8 mouse cellular contexts compared by ENCODE assay signal in the genomic region with DNA sequence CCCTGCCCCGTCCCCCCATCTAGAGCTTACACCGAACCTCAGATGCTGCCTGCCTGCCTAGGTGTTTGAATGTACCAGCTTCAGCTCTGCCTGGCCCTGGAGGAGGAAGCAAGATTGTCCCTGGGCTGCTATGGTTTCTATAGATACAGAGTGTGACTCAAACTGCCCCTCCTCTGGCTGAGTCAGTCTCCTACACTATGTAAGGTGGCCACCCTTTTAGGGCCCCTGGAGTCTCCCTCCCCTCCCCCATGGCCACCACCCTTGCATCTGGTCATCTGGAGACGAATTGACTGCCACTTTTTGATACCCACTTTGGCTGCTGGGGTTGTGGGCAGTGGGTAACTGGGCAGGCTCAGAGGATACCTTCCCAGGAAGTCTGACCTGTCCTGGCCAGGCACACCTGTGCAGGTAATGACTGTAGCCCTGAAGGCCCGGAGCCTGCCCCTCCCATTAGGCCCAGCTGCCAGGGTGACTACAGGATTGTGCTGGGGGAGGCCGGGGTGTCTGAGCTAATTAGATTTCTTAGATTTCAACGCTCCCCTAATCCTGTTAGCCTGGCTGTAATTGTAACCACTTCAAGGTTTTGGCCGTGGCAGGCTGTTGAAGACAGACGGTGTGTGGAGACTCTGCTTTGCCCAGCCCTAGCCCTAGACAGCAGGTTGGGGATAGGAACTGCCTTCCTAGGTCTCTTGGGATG. TPM values are rescaled to one million over a fixed set of nuclear protein-coding genes. Genes with fewer than 3 reads are reported as not detected.
DNase-seq lines count a peak whose midpoint lies in the region; ATAC-seq and TF ChIP-seq lines count a peak whose summit lies in the region.

No protein-coding gene starts in this region.

- peaks cover 86% of the 10 kb centered on the region for H3K4me1 ChIP-seq in hindbrain, embryonic 12.5 days
- peaks cover 85% of the 10 kb centered on the region for H3K4me1 ChIP-seq in megakaryocyte, embryonic 14.5 days

- ATAC-seq in hindbrain, embryonic 12.5 days (ENCODE audit: low FRiP score): no peak

- no peaks in the 10 kb centered on the region for H3K27me3 ChIP-seq in hindbrain, embryonic 12.5 days
- no peaks in the 10 kb centered on the region for H3K27me3 ChIP-seq in megakaryocyte, embryonic 14.5 days (replicated peaks)

- H3K9me3 ChIP-seq in hindbrain, embryonic 12.5 days (replicated peaks): no peaks in the 10 kb centered on the region
- H3K9me3 ChIP-seq in megakaryocyte, embryonic 14.5 days: no peaks in the 10 kb centered on the region

- peak; percentile 28 for DNase-seq in cerebellum, adult 11 months
- no peak for DNase-seq in cerebellum, postnatal 4 days (ENCODE audit: low spot score in 2 of 2)
- DNase-seq in 3T3-L1 (ENCODE audit: low read depth, low spot score): peak; percentile 45
- no peak for DNase-seq in left cerebral cortex, adult 2 months (ENCODE audit: extremely low spot score in 1 of 2, low spot score in 2 of 2)
- no peak for DNase-seq in left cerebral cortex, adult 18-20 months (ENCODE audit: low spot score in 2 of 2)
- DNase-seq in yolk sac, embryonic 10.5 days (ENCODE audit: low spot score): no peak

- H3K4me3 ChIP-seq in hindbrain, embryonic 12.5 days: no peak overlapping the region
- peak overlapping the region; percentile 78 for H3K4me3 ChIP-seq in megakaryocyte, embryonic 14.5 days (replicated peaks)
- H3K4me3 ChIP-seq in left cerebral cortex, adult 2 months: no peak overlapping the region

- intact Hi-C loops in left cerebral cortex, adult 2 months (cut with DNase I): loop anchor here (5.0 kb wide), 1 partner anchor 53 kb away; no protein-coding TSS in a partner anchor

- no peak for TF ChIP-seq CTCF in left cerebral cortex, adult 2 months (IDR thresholded peaks at IDR 0.05)

- peak overlapping the region; percentile 35; the same call in 1 of the 2 replicates for H3K27ac ChIP-seq in hindbrain, embryonic 12.5 days
- H3K27ac ChIP-seq in left cerebral cortex, adult 2 months: no peak overlapping the region

- 55% methylated on average over 8 of the region's 8 CpGs for WGBS in hindbrain, embryonic 12.5 days

- no peaks in the 10 kb centered on the region for H3K36me3 ChIP-seq in hindbrain, embryonic 12.5 days
- peaks cover 9% of the 10 kb centered on the region for H3K36me3 ChIP-seq in megakaryocyte, embryonic 14.5 days (replicated peaks; ENCODE audit: low read length)

- peak overlapping the region; percentile 17 for H3K4me2 ChIP-seq in hindbrain, embryonic 12.5 days (replicated peaks)

- H3K9ac ChIP-seq in hindbrain, embryonic 12.5 days: peak overlapping the region; percentile 39

RNA-seq across cellular contexts. Expression of a gene that starts 5.8 kb away (rescaled TPM):
- polyA plus RNA-seq in hindbrain, embryonic 12.5 days (2016; fragmentation: Nextera tagmentation; extraction: Ambion mirVana): 66.5 and 69.4 TPM in 2 replicates
- 18.1 and 54.1 TPM in 2 replicates for polyA plus RNA-seq in megakaryocyte, embryonic 14.5 days (2012; ENCODE audit: insufficient read depth, low replicate concordance)
- 100 to 1,000 TPM; 106 to 107 TPM for total RNA-seq in left cerebral cortex, adult 2 months (2021)
- 100 to 1,000 TPM in 1 of 2 experiments, 10 to 100 TPM in 1; 89.2 to 100 TPM for total RNA-seq in left cerebral cortex, adult 18-20 months (2021)

Comparison
In these comparisons a context has a peak if more than half of its experiments do, and no peak if none do; other contexts are left out.
1. DNase-seq: peak in cerebellum, adult 11 months (single experiment) and 3T3-L1 (single experiment); none in cerebellum, postnatal 4 days (0 of 2), left cerebral cortex, adult 2 months (0 of 2), left cerebral cortex, adult 18-20 months (0 of 2) and yolk sac, embryonic 10.5 days (single experiment).